Mouse (Mus musculus): Measurements from ENCODE around the gene Kif21b.

GRCm38 (mm10) chr1:136139990-136140640 is 8.9 kb downstream of the Kif21b start:
- TF ChIP-seq CTCF (IDR thresholded peaks at IDR 0.05) (no peak), EP300 (IDR thresholded peaks at IDR 0.05) (no peak)
